In the genomic region with DNA sequence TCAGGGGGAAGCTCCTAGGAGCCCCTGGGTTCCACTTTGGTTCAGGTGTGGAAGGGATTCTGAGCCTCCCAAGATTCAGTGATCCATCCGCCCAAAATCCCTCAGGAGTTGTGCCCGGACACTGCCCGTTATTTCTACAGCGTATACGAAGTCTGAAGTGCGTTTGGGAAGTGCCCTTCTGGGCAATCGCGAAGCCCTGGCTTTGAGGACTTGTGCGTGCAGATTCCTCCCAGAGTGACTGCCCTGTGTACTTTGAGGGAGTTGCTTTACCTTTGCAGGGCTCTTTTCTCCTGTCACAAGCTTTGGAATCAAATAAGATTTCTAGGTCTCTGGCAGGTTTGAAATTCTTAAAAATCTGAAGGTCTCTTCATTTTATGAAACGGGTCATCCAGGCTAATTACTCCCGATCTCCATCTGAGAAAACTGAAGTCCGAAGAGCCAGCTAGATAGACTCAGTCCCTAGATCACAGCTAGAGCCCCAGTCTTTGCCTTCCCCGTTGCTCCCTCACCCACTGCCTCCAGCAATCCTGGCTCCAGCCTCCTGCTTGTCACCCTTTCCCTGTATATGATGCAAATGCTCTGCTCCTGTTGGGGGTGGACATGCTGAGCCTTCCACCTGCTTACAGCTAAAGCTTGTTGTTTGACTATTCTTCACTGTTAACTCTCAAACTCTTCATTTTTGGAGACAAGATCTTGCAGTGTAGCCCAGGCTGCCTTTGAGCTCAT, we compare ENCODE assay signal across 8 mouse cellular contexts. TPM values are rescaled to one million over a fixed set of nuclear protein-coding genes. Genes with fewer than 3 reads are reported as not detected.
DNase-seq lines count a peak whose midpoint lies in the region; ATAC-seq and TF ChIP-seq lines count a peak whose summit lies in the region.

No protein-coding gene starts in this region.

- no peaks in the 10 kb centered on the region for H3K36me3 ChIP-seq in lung, embryonic 15.5 days
- no peaks in the 10 kb centered on the region for H3K36me3 ChIP-seq in limb, embryonic 11.5 days (ENCODE audit: control insufficient read depth, insufficient read depth, low read length)

- no peak for TF ChIP-seq CTCF in embryonic fibroblast, embryonic 13.5 days (IDR thresholded peaks at IDR 0.05; ENCODE audit: borderline replicate concordance, insufficient read depth, low read length)
- no peak for TF ChIP-seq CTCF in olfactory bulb, adult 2 months (IDR thresholded peaks at IDR 0.05; ENCODE audit: insufficient read depth, low read depth, low read length)

- no peak for DNase-seq in lung, postnatal 14 days
- no peak for DNase-seq in limb, embryonic 11.5 days (ENCODE audit: low spot score)
- DNase-seq in right cerebral cortex, adult 18-20 months: no peak
- DNase-seq in layer of hippocampus, adult 11-12 months (ENCODE audit: low spot score): no peak
- no peak for DNase-seq in cerebellum, adult 8-10 months

- peaks cover 21% of the 10 kb centered on the region for H3K4me1 ChIP-seq in lung, embryonic 15.5 days
- H3K4me1 ChIP-seq in embryonic fibroblast, embryonic 13.5 days (ENCODE audit: control insufficient read depth, insufficient read depth, low read length): peaks cover 8% of the 10 kb centered on the region; the same call in 1 of the 2 replicates
- peaks cover 13% of the 10 kb centered on the region for H3K4me1 ChIP-seq in limb, embryonic 11.5 days (ENCODE audit: control insufficient read depth, insufficient read depth, low read length)
- peaks cover 15% of the 10 kb centered on the region for H3K4me1 ChIP-seq in olfactory bulb, adult 2 months (ENCODE audit: control insufficient read depth, insufficient read depth, low read length)

- peak overlapping the region; percentile 94 for H3K4me2 ChIP-seq in lung, embryonic 15.5 days
- peak overlapping the region; percentile 91 for H3K4me2 ChIP-seq in limb, embryonic 11.5 days (ENCODE audit: low read depth, severe bottlenecking)

- H3K9me3 ChIP-seq in lung, embryonic 15.5 days: no peaks in the 10 kb centered on the region
- no peaks in the 10 kb centered on the region for H3K9me3 ChIP-seq in limb, embryonic 11.5 days (ENCODE audit: control insufficient read depth, low read length)

- ATAC-seq in lung, embryonic 15.5 days (ENCODE audit: borderline replicate concordance, extremely low read depth, low FRiP score, low TSS enrichment): no peak
- no peak for ATAC-seq in limb, embryonic 11.5 days (ENCODE audit: insufficient number of reproducible peaks, low FRiP score, low TSS enrichment, low read depth)

- no peaks in the 10 kb centered on the region; the same call in 1 of the 2 replicates for H3K27me3 ChIP-seq in lung, embryonic 15.5 days
- H3K27me3 ChIP-seq in limb, embryonic 11.5 days (ENCODE audit: control insufficient read depth, insufficient read depth, low read length): 0 out of 2 replicates have a peak, but pooled peaks cover 4% of the 10 kb centered on the region

- H3K27ac ChIP-seq in lung, embryonic 15.5 days: no peak overlapping the region
- no peak overlapping the region for H3K27ac ChIP-seq in embryonic fibroblast, embryonic 13.5 days (ENCODE audit: insufficient read depth, low read length)
- no peak overlapping the region for H3K27ac ChIP-seq in limb, embryonic 11.5 days (replicated peaks; ENCODE audit: low read depth, low read length)
- no peak overlapping the region for H3K27ac ChIP-seq in olfactory bulb, adult 2 months (ENCODE audit: insufficient read depth, low read depth, low read length)

- no peak for TF ChIP-seq POLR2A in embryonic fibroblast, embryonic 13.5 days (IDR thresholded peaks at IDR 0.05; ENCODE audit: low read depth, low read length)
- no peak for TF ChIP-seq POLR2A in olfactory bulb, adult 2 months (IDR thresholded peaks at IDR 0.05; ENCODE audit: insufficient read depth, low read depth, low read length)

- peak overlapping the region; percentile 44; the same call in 1 of the 2 replicates for H3K9ac ChIP-seq in lung, embryonic 15.5 days
- H3K9ac ChIP-seq in limb, embryonic 11.5 days (ENCODE audit: low read length): no peak overlapping the region

- WGBS in lung, embryonic 15.5 days: 6% methylated on average over 13 of the region's 13 CpGs
- 5% methylated on average over 13 of the region's 13 CpGs for WGBS in limb, embryonic 11.5 days
- WGBS in olfactory bulb, adult 2 months: 6% methylated on average over 13 of the region's 13 CpGs

- H3K4me3 ChIP-seq in lung, embryonic 15.5 days: peak overlapping the region; percentile 77
- H3K4me3 ChIP-seq in embryonic fibroblast, embryonic 13.5 days (ENCODE audit: insufficient read depth, low read length): peak overlapping the region; percentile 69
- H3K4me3 ChIP-seq in limb, embryonic 11.5 days (ENCODE audit: low read depth, low read length): peak overlapping the region; percentile 71
- H3K4me3 ChIP-seq in olfactory bulb, adult 2 months (ENCODE audit: insufficient read depth, low read depth, low read length): peak overlapping the region; percentile 72

RNA-seq across cellular contexts. Expression of gene Pcx, which starts 1.0 kb away (rescaled TPM):
- 17.7 and 18.5 TPM in 2 replicates for polyA plus RNA-seq in lung, embryonic 15.5 days (2015; fragmentation: Nextera tagmentation; extraction: Ambion mirVana)
- 16.4 and 17.3 TPM in 2 replicates for polyA plus RNA-seq in embryonic fibroblast, embryonic 13.5 days (2011; ENCODE audit: insufficient read length, low read depth, missing spikeins)
- polyA plus RNA-seq in limb, embryonic 11.5 days (2014; fragmentation: Nextera tagmentation; extraction: Ambion mirVana): 12.4 and 14.0 TPM in 2 replicates
- polyA plus RNA-seq in olfactory bulb, adult 2 months (2012; ENCODE audit: insufficient read depth, insufficient read length, low replicate concordance, missing spikeins): not detected in 2 replicates

RNA-seq across cellular contexts. Expression of gene 2010003K11Rik, which starts 12.9 kb away (rescaled TPM):
- not detected in 2 replicates for polyA plus RNA-seq in lung, embryonic 15.5 days (2015; fragmentation: Nextera tagmentation; extraction: Ambion mirVana)
- polyA plus RNA-seq in embryonic fibroblast, embryonic 13.5 days (2011; ENCODE audit: insufficient read length, low read depth, missing spikeins): not detected in 2 replicates
- polyA plus RNA-seq in limb, embryonic 11.5 days (2014; fragmentation: Nextera tagmentation; extraction: Ambion mirVana): not detected in 2 replicates
- not detected in 2 replicates for polyA plus RNA-seq in olfactory bulb, adult 2 months (2012; ENCODE audit: insufficient read depth, insufficient read length, low replicate concordance, missing spikeins)

RNA-seq across cellular contexts. Expression of gene Syt12, which starts 34.0 kb away (rescaled TPM):
- 1.1 and 1.2 TPM in 2 replicates for polyA plus RNA-seq in lung, embryonic 15.5 days (2015; fragmentation: Nextera tagmentation; extraction: Ambion mirVana)
- polyA plus RNA-seq in embryonic fibroblast, embryonic 13.5 days (2011; ENCODE audit: insufficient read length, low read depth, missing spikeins): 1.4 and 1.9 TPM in 2 replicates
- 0.09 and 0.49 TPM in 2 replicates for polyA plus RNA-seq in limb, embryonic 11.5 days (2014; fragmentation: Nextera tagmentation; extraction: Ambion mirVana)
- not detected in 2 replicates for polyA plus RNA-seq in olfactory bulb, adult 2 months (2012; ENCODE audit: insufficient read depth, insufficient read length, low replicate concordance, missing spikeins)

Comparison
In these comparisons a context has a peak if more than half of its experiments do, and no peak if none do; other contexts are left out.
1. RNA of gene Pcx, which starts 1.0 kb away (polyA plus RNA-seq): 17.7 to 18.5 TPM in lung, embryonic 15.5 days, 16.4 to 17.3 TPM in embryonic fibroblast, embryonic 13.5 days and 12.4 to 14.0 TPM in limb, embryonic 11.5 days; not detected in olfactory bulb, adult 2 months; every median in the first group is over 10 times any median in the second.
2. Peak in every context shown above with its lines, with median percentiles within 50 percentile points of each other: H3K4me3 ChIP-seq.